Mouse (Mus musculus) duodenum, adult 2 months (tissue): ENCODE measurements around the gene Exosc1. TPM values are rescaled to one million over a fixed set of nuclear protein-coding genes. Genes with fewer than 3 reads are reported as not detected.

ENCODE experiments used
- polyA plus RNA-seq: library from polyadenylated mRNA; depleted of rRNA; stranded (reverse); fragments of >200 nt; gene quantifications from 2 replicates; pipeline ENCODE4 v1.2.3, GENCODE M21; 2012; ENCODE audit warnings: low replicate concordance; rRNA removed

Exosc1 gene
- polyA plus RNA-seq: 1.5 and 5.1 TPM in 2 replicates

GRCm38 (mm10) chr19:41933179-41934086 is at the start of gene Exosc1, which contains the start of gene Zdhhc16:
Exosc1 (minus strand) TSS chr19:41933423.
Zdhhc16 (plus strand) TSS chr19:41933480.

GRCm38 (mm10) chr19:41981595-41981927 is 48.3 kb upstream of the Exosc1 start, which contains the start of gene Ubtd1:
Ubtd1 (plus strand) TSS chr19:41981763.

GRCm38 (mm10) chr19:41980819-41981594 is 47.8 kb upstream of the Exosc1 start, which contains the start of gene Mms19:
Mms19 (minus strand) TSS chr19:41981157.

GRCm38 (mm10) chr19:41911178-41912073 is 21.8 kb downstream of the Exosc1 start, which contains the start of gene Pgam1:
Pgam1 (plus strand) TSS chr19:41911923.

GRCm38 (mm10) chr19:41895460-41896318 is 37.5 kb downstream of the Exosc1 start, which contains the start of gene Rrp12:
Rrp12 (minus strand) TSS chr19:41896173.

Other genes starting within 250 kb of the Exosc1 start
- 0.32 and 0.40 TPM in 2 replicates for gene Slit1, start 189.8 kb downstream of the Exosc1 start, polyA plus RNA-seq
- 0.93 and 1.5 TPM in 2 replicates for gene Arhgap19, start 131.4 kb downstream of the Exosc1 start, polyA plus RNA-seq
- 18.4 and 49.1 TPM in 2 replicates for gene Frat1, start 103.5 kb downstream of the Exosc1 start, polyA plus RNA-seq
- 29.2 and 91.6 TPM in 2 replicates for gene Frat2, start 85.3 kb downstream of the Exosc1 start, polyA plus RNA-seq
- 2.8 and 2.9 TPM in 2 replicates for gene Rrp12, start 37.2 kb downstream of the Exosc1 start, polyA plus RNA-seq
- gene Pgam1, start 21.5 kb downstream of the Exosc1 start, polyA plus RNA-seq: 189 and 241 TPM in 2 replicates
- gene Zdhhc16, start 57 bp upstream of the Exosc1 start, polyA plus RNA-seq: 28.6 and 43.7 TPM in 2 replicates
- 32.3 and 33.0 TPM in 2 replicates for gene Mms19, start 47.7 kb upstream of the Exosc1 start, polyA plus RNA-seq
- 8.4 and 11.7 TPM in 2 replicates for gene Ubtd1, start 48.3 kb upstream of the Exosc1 start, polyA plus RNA-seq
- gene Ankrd2, start 102.6 kb upstream of the Exosc1 start, polyA plus RNA-seq: not detected in 2 replicates
- 2.5 and 2.9 TPM in 2 replicates for gene Hoga1, start 112.2 kb upstream of the Exosc1 start, polyA plus RNA-seq
- gene 4933411K16Rik, start 118.8 kb upstream of the Exosc1 start, polyA plus RNA-seq: 0.23 TPM in 1 of 2 replicates, not detected in the other
- 1.1 and 2.1 TPM in 2 replicates for gene Morn4, start 152.9 kb upstream of the Exosc1 start, polyA plus RNA-seq
- 17.0 and 24.9 TPM in 2 replicates for gene Pi4k2a, start 157.0 kb upstream of the Exosc1 start, polyA plus RNA-seq
- 10.0 and 16.3 TPM in 2 replicates for gene Avpi1, start 195.6 kb upstream of the Exosc1 start, polyA plus RNA-seq
- gene Marveld1, start 214.0 kb upstream of the Exosc1 start, polyA plus RNA-seq: 43.8 and 52.5 TPM in 2 replicates
- 18.9 and 24.7 TPM in 2 replicates for gene Zfyve27, start 230.5 kb upstream of the Exosc1 start, polyA plus RNA-seq